Mouse (Mus musculus) testis, adult 2 months (tissue): ENCODE data around the gene Atp6v1a.
A peak's percentile ranks its signal among the peaks of the same experiment; 100 is the strongest.

ENCODE experiments used
- CTCF ChIP-seq: fragments of 200-500 bp; IDR thresholded peaks from 2 replicates; pipeline ENCODE4 v1.5.1; 2012; ENCODE audit warnings: low read depth, mild to moderate bottlenecking, inconsistent platforms, low read length, moderate library complexity; ENCODE audit not compliant: control insufficient read depth, insufficient read depth, insufficient replicate concordance
- POLR2A ChIP-seq: fragments of 200-500 bp; IDR thresholded peaks from 2 replicates; pipeline ENCODE4 v1.6.1; 2012; ENCODE audit warnings: low read depth, mild to moderate bottlenecking, inconsistent platforms, low read length, moderate library complexity; ENCODE audit not compliant: control insufficient read depth

DNA sequence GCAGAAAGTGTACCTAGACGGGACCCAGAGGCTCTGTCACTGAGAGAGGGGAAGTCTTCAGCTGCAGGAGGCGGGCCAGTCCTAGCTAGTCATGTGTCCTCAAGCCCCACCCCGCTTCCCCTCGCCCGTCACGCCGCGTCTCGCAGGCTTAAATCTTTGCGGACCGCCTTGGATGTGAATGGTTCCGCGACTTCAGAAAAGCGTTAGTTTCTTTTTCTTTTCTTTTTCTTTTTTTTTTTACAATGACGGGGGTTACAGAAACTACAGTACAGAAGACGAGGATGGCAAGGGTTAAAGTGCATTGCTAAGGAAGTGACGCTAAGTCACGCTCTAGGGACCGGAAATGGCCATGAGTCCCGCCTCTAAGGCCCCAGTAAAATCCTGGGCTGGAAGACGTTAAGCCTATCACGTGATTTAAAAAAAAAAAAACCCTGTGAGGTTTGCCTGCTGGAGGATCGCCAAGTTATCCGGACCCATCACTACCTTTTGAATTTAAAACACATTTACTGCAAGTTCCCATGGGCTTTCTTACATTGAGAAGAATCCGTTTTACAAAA lies 448 bp downstream of the Atp6v1a start:
- no peak for TF ChIP-seq CTCF
- peak; percentile 59; the same call in 1 of the 2 replicates for TF ChIP-seq POLR2A
